Mouse (Mus musculus): ENCODE results near the gene Odf2l. TPM values are rescaled to one million over a fixed set of nuclear protein-coding genes. Genes with fewer than 3 reads are reported as not detected.

Gene Odf2l
- polyA plus RNA-seq, 1 experiment = 4.2 TPM

DNA sequence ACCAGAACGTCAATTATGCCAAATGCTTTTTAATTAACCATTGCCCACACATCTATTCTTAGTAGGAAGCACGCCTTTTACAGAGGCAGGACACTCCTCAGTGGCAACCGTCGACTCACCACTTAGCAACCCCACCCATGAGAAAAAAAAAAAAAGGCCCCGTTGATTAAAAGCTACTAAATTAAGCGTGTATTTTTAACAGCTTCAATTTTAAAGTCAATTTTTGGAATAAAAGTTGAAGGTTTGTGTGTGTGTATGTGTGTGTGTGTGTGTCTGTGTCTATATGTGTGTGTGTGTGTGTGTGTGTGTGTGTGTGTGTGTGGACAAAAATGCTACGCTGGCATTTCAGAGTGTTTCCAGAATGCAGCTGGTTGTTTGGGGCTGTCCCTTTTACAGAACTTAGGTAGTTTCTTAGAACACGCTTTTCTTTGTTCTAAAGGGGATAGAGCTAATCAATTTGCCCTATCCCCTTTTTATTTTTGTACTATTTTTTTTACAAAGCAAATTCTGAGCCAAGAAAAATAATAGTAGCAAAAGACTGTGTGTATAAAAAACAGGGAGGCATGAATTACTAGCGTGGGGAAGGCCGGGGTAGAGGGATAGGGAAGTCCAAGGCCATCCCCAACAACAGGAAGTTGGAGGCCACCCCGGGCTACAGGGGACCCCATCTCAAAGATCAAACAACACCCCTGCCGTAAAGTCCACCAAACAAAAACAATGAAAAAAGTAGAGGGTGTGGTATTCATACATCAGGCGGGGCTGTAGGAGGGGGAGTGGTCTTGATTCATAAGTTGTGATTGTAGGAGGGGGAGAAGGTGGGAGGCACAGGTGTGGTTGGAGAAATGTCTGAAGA is 50.7 kb downstream of the Odf2l start:
- TF ChIP-seq GATA1 (IDR thresholded peaks at IDR 0.05; ENCODE audit: low read length) = no peak

DNA sequence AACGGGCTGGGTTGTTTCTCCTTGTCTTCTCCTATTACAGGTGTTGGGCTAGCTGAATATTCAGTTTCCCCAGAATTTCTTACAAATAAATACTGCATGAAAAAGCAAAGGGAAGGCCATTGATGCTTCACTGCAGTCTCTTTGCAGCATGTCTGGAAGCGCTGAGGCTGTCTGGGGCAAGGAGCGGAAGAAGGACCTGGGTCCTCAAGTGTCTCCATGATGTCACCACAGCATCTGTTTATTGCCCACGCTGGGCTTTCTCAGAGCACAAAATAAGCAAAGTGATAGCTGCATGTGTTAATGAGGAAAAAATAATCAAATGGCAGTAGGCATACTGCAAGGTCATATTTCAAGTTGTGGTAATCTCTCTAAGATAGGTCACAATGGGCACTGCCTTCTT is 51.6 kb downstream of the Odf2l start:
- no peak for TF ChIP-seq GATA1 (IDR thresholded peaks at IDR 0.05; ENCODE audit: low read length)

DNA sequence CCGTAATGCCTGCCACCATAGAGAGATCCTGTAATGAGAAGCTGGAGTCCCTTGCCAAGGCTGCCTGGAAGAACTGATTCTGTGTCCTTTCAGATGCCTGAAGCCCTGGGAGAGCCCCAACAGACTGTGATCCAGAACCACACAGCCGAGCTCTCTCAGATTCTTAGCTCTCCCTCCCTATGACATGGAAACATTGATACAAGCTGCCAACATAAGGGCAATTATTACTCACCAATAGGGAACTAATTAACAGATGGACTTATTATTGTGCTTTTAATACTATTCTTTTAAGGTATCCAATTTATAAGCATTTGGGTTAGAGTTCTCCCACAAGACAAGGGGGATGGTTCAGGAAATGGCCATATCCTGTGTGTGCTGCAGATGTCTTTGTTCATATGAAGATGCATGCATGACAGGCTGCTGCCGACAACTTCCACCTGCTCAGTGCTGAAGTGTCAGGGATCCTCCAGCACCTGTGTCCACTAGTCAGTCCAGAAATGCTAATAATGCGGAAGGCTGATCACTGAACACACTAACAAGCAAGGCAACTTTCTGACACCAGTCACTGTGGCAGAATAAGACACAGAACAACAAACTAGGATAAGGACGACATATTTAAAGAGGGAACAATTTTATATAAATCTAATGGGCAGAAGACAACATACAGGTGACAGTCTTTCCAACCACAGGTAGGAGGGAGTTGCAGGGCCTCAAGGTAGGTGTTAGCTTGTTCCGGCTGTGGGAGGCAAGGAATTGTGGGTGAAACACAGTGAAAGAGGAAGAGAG is 52.4 kb downstream of the Odf2l start:
- TF ChIP-seq GATA1 (IDR thresholded peaks at IDR 0.05; ENCODE audit: low read length) = no peak

DNA sequence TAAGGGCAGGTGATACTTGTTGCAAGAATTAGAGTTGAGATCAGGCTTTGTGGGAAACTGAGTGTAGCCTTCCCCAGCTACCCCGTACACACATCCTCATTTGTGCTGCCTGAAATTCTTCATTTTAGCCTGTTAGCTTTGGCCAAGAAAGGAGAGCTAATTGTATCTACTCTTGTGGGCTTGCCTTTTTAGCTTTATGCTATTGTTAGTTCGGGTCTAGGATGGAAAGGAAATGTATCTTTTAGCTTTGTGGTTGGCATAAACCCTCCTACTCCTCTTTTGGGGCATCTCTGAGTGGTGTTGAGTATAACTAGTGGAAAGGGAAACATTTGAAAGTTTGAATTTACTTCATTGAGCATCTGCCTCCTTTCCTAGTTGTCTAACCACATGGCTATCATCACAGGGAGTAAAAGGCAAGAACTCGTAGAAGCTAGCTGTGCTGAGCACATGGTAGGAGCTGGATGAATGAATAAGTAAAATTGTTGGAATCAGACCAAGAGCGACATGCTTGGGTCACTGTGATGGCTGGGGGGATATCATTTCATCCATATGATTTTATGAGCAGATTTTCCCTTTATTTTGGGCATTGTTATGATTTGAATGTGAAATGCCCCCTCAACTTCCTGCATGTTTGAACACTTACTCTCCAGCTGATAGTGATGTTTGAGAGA is 53.1 kb downstream of the Odf2l start:
- no peak for TF ChIP-seq GATA1 (IDR thresholded peaks at IDR 0.05; ENCODE audit: low read length)

DNA sequence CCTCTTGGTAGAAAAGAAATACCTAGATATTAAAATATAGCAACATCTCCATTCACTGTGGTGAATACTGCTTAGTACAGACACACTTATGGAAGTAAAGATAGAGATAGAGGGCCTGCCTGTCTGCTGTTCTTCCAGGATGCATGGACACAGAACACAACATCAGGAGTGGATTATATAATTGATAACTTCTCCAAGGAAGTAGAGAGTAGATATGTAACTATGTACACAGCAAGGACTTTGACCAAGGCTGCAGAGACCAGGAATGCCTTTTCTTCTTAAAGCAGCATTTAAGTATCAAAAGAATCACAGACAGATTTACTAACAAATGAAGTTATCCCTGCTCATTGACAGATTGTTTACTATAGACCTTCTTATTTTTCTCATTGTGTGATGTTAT is 66.3 kb downstream of the Odf2l start:
- TF ChIP-seq GATA1 (IDR thresholded peaks at IDR 0.05; ENCODE audit: low read length) = no peak

DNA sequence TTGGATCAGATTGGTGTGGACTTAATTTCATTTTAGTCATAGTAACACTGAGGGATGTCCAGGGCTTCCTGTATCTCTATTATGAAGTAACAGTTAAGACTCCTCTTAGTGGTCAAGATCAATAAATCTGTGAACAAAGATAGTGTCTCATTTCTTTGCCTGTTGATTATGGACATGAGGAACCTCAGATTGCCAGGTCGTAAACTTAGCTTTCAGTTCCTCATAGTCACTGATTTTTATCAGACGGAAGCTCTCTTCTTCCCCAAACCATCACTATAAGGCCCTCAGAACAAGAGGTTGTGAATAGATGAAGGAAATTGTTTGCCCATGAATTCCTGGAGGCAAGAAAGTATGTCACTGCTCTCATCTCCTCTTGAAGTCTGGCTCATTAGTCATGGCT is 73.6 kb downstream of the Odf2l start:
- no peak for TF ChIP-seq GATA1 (IDR thresholded peaks at IDR 0.05; ENCODE audit: low read length)

DNA sequence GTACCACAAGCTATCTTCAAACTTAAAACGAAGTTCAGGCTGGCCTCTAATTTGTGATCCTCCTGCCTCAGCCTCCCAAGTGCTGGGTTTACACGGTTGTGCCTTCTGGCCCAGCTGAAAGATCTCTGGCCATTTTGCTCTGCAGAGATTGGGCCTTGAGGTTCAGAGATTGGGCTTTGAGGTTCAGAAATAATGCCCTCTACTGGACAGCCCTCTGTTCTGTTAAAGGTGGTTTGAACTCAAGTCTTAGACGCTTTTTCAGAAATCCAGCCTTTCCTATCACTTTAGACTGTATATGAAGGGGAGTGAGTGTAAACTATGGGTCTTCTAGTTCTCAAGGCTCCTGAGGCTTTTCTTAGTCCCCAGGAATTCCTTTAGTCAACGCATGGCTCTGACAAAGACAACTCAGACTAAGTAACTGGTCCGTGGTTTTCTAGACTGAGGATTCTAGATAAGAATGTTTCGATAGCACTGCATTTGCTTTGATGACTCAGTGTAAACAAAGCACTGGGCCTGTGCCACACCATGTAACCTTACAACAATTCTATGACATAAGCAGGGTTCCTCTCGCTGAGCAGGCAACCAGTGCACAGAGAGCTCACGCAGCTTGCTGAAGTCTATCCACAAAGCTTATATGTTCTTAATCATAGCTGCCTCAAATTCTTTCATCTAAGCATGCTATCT is 77.0 kb downstream of the Odf2l start:
- TF ChIP-seq GATA1 (IDR thresholded peaks at IDR 0.05; ENCODE audit: low read length) = no peak

DNA sequence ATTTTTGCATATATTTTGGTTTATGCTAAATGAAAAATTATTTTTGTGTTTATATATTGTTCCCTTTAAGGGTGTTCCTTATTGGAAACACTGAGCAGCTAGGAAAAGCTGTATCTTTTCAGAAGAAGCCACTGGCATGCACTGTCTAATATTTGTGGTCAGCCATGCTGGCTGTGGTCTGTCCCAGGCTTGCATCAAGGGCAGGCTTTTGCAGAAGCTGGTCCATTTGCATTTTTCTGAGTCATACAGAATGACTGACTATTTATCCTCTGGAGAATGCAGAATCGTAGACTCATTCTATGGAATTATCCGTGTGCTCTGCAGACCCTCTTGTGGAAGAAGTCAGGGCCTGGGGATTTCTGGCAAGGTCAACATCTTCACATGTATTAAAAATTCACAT is 79.7 kb downstream of the Odf2l start:
- TF ChIP-seq GATA1 (IDR thresholded peaks at IDR 0.05; ENCODE audit: low read length) = no peak

Other genes starting within 250 kb of the Odf2l start
- not detected in 2 replicates for gene Clca4b, start 186.1 kb upstream of the Odf2l start, polyA plus RNA-seq (2012)
- not detected in 2 replicates for gene Clca4a, start 143.5 kb upstream of the Odf2l start, polyA plus RNA-seq (2012)
- gene Clca1, start 85.8 kb upstream of the Odf2l start, polyA plus RNA-seq (2012) = not detected in 2 replicates
- gene Clca2, start 19.1 kb upstream of the Odf2l start, polyA plus RNA-seq (2012) = not detected in 2 replicates
- gene Col24a1, start 173.9 kb downstream of the Odf2l start, polyA plus RNA-seq (2012) = not detected in 2 replicates